26 mouse cellular contexts compared by ENCODE assay signal in genomic region chr12:76901508-76902294, GRCm38 (mm10).
DNase-seq lines count a peak whose midpoint lies in the region; ATAC-seq and TF ChIP-seq lines count a peak whose summit lies in the region.
"Had no signal": no experiment of that assay in that cellular context is flagged by ENCODE, and none has a peak within 500 bp of the region (broad histone marks: within the 10 kb centered on the region; RNA-seq: fewer than 3 reads in every experiment).

No protein-coding gene starts in this region.

- 82% methylated on average over 3 of the region's 3 CpGs for WGBS in lung, embryonic 16.5 days
- WGBS in midbrain, embryonic 11.5 days = 66% methylated on average over 3 of the region's 3 CpGs
- WGBS in midbrain, embryonic 13.5 days = 76% methylated on average over 3 of the region's 3 CpGs
- WGBS in stomach, postnatal 0 days = 76% methylated on average over 3 of the region's 3 CpGs

- ATAC-seq in lung, embryonic 16.5 days (ENCODE audit: low read depth) = 0 out of 2 replicates have a peak, but pooled peaks have one; percentile 36
- ATAC-seq in midbrain, embryonic 11.5 days (ENCODE audit: low FRiP score) = no peak
- no peak for ATAC-seq in midbrain, embryonic 13.5 days
- no peak for ATAC-seq in stomach, postnatal 0 days (ENCODE audit: low FRiP score, low TSS enrichment)
- ATAC-seq: CD4-positive, CD25-positive, alpha-beta regulatory T cell, adult 4 months; forebrain, embryonic 16.5 days; hindbrain, postnatal 0 days had no signal

- no peaks in the 10 kb centered on the region for H3K27me3 ChIP-seq in lung, embryonic 16.5 days (ENCODE audit: control insufficient read depth, insufficient read depth, low read depth, low read length)
- no peaks in the 10 kb centered on the region for H3K27me3 ChIP-seq in midbrain, embryonic 11.5 days (ENCODE audit: control insufficient read depth, insufficient read depth, low read length)
- H3K27me3 ChIP-seq in midbrain, embryonic 13.5 days = no peaks in the 10 kb centered on the region
- H3K27me3 ChIP-seq in stomach, postnatal 0 days (ENCODE audit: control insufficient read depth, insufficient read depth, low read length) = no peaks in the 10 kb centered on the region
- H3K27me3 ChIP-seq: embryonic facial prominence, embryonic 15.5 days; forebrain, embryonic 12.5 days; hindbrain, embryonic 13.5 days had no signal

- TF ChIP-seq EP300 in stomach, postnatal 0 days (optimal IDR thresholded peaks at IDR 0.05) = no peak

- DNase-seq in lung, postnatal 4 days = no peak
- peak; percentile 33 for DNase-seq in midbrain, embryonic 11.5 days (ENCODE audit: low spot score, missing footprints)
- peak; percentile 96 for DNase-seq in ZHBTc4 (ENCODE audit: low read depth, low spot score)
- DNase-seq in stomach, postnatal 0 days (ENCODE audit: low spot score) = no peak
- no peak for DNase-seq in left cerebral cortex, adult 11 months (ENCODE audit: low spot score)
- DNase-seq in c-Kit-positive CD71-positive TER-119-positive erythroid progenitor cells, embryonic 14.5 days (ENCODE audit: low spot score) = no peak
- DNase-seq: adrenal gland, adult 8-10 months; adrenal gland, postnatal 36 days; B cell, adult 2 months; cerebellum, adult 11 months; cerebellum, adult 8-10 months; cerebellum, postnatal 14 days; embryo, embryonic 11 days; gastrocnemius, postnatal 10 days; heart, adult 18-20 months; heart, postnatal 14 days had no signal

- H3K36me3 ChIP-seq in lung, embryonic 16.5 days (ENCODE audit: control insufficient read depth, insufficient read depth, low read length) = no peaks in the 10 kb centered on the region
- H3K36me3 ChIP-seq in midbrain, embryonic 11.5 days (ENCODE audit: control insufficient read depth, insufficient read depth, low read length) = peaks cover 2% of the 10 kb centered on the region; the same call in 1 of the 2 replicates
- peaks cover 13% of the 10 kb centered on the region for H3K36me3 ChIP-seq in midbrain, embryonic 13.5 days
- H3K36me3 ChIP-seq in stomach, postnatal 0 days (ENCODE audit: control insufficient read depth, insufficient read depth, low read length) = no peaks in the 10 kb centered on the region

- no peak for TF ChIP-seq CTCF in stomach, postnatal 0 days (IDR thresholded peaks at IDR 0.05; ENCODE audit: low read depth)

- no peak overlapping the region for H3K4me2 ChIP-seq in lung, embryonic 16.5 days (ENCODE audit: low read depth, low read length)
- no peak overlapping the region for H3K4me2 ChIP-seq in midbrain, embryonic 11.5 days
- no peak overlapping the region for H3K4me2 ChIP-seq in midbrain, embryonic 13.5 days (replicated peaks)
- no peak overlapping the region for H3K4me2 ChIP-seq in stomach, postnatal 0 days (replicated peaks; ENCODE audit: low read depth)
- H3K4me2 ChIP-seq: embryonic facial prominence, embryonic 15.5 days; forebrain, embryonic 12.5 days; hindbrain, embryonic 13.5 days had no signal

- no peaks in the 10 kb centered on the region for H3K9me3 ChIP-seq in lung, embryonic 16.5 days (ENCODE audit: control insufficient read depth, low read length)
- no peaks in the 10 kb centered on the region for H3K9me3 ChIP-seq in midbrain, embryonic 11.5 days (ENCODE audit: control insufficient read depth, low read length)
- H3K9me3 ChIP-seq in midbrain, embryonic 13.5 days = no peaks in the 10 kb centered on the region
- H3K9me3 ChIP-seq in stomach, postnatal 0 days (ENCODE audit: control insufficient read depth, low read length) = no peaks in the 10 kb centered on the region
- H3K9me3 ChIP-seq: embryonic facial prominence, embryonic 15.5 days; forebrain, embryonic 12.5 days; G1E; heart, embryonic 10.5 days; hindbrain, embryonic 13.5 days had no signal

- no peak overlapping the region for H3K4me3 ChIP-seq in lung, embryonic 16.5 days (ENCODE audit: low read length)
- no peak overlapping the region for H3K4me3 ChIP-seq in midbrain, embryonic 11.5 days (ENCODE audit: low read depth, low read length)
- H3K4me3 ChIP-seq in midbrain, embryonic 13.5 days (replicated peaks) = no peak overlapping the region
- H3K4me3 ChIP-seq in stomach, postnatal 0 days (ENCODE audit: low read depth, low read length) = no peak overlapping the region
- H3K4me3 ChIP-seq: embryonic facial prominence, embryonic 15.5 days; forebrain, embryonic 12.5 days; heart, embryonic 10.5 days; hindbrain, embryonic 13.5 days had no signal

- H3K9ac ChIP-seq in lung, embryonic 16.5 days (ENCODE audit: low read length) = no peak overlapping the region
- no peak overlapping the region for H3K9ac ChIP-seq in midbrain, embryonic 11.5 days (ENCODE audit: low read length)
- H3K9ac ChIP-seq in midbrain, embryonic 13.5 days (replicated peaks) = no peak overlapping the region
- no peak overlapping the region for H3K9ac ChIP-seq in stomach, postnatal 0 days (ENCODE audit: low read length)
- H3K9ac ChIP-seq: embryonic facial prominence, embryonic 15.5 days; forebrain, embryonic 12.5 days; hindbrain, embryonic 13.5 days had no signal

- H3K27ac ChIP-seq in lung, embryonic 16.5 days (ENCODE audit: low read length) = no peak overlapping the region
- no peak overlapping the region for H3K27ac ChIP-seq in midbrain, embryonic 11.5 days (ENCODE audit: low read depth, low read length)
- no peak overlapping the region for H3K27ac ChIP-seq in midbrain, embryonic 13.5 days
- H3K27ac ChIP-seq in stomach, postnatal 0 days (replicated peaks) = peak overlapping the region; percentile 61
- H3K27ac ChIP-seq: embryonic facial prominence, embryonic 15.5 days; forebrain, embryonic 12.5 days; heart, embryonic 10.5 days; hindbrain, embryonic 13.5 days; hindbrain, postnatal 0 days had no signal

- H3K4me1 ChIP-seq in lung, embryonic 16.5 days (replicated peaks; ENCODE audit: control insufficient read depth, insufficient read depth, low read length) = no peaks in the 10 kb centered on the region
- H3K4me1 ChIP-seq in midbrain, embryonic 11.5 days (ENCODE audit: control insufficient read depth, insufficient read depth, low read length) = no peaks in the 10 kb centered on the region
- no peaks in the 10 kb centered on the region for H3K4me1 ChIP-seq in midbrain, embryonic 13.5 days (replicated peaks)
- no peaks in the 10 kb centered on the region for H3K4me1 ChIP-seq in stomach, postnatal 0 days (replicated peaks; ENCODE audit: control insufficient read depth, insufficient read depth)
- H3K4me1 ChIP-seq: embryonic facial prominence, embryonic 15.5 days; forebrain, embryonic 12.5 days; hindbrain, embryonic 13.5 days had no signal

Comparison
In these comparisons a context has a peak if more than half of its experiments do, and no peak if none do; other contexts are left out.
1. DNase-seq: peak in midbrain, embryonic 11.5 days (single experiment) and ZHBTc4 (single experiment); none in lung, postnatal 4 days (0 of 2), stomach, postnatal 0 days (single experiment), left cerebral cortex, adult 11 months (single experiment) and c-Kit-positive CD71-positive TER-119-positive erythroid progenitor cells, embryonic 14.5 days (single experiment).